Mouse (Mus musculus): Measurements from ENCODE around the gene Mcu. TPM values are rescaled to one million over a fixed set of nuclear protein-coding genes. Genes with fewer than 3 reads are reported as not detected.

Gene Mcu
- total and polyA plus RNA-seq, 2 experiments from 2014 or later = 13.0 to 20.5 TPM

- ATAC-seq (ENCODE audit: insufficient read depth, low read depth) = no peak
- no peak for DNase-seq (ENCODE audit: low spot score)
- Histone ChIP-seq H3K4me2 (ENCODE audit: low read depth, low read length) (no peak overlapping the region), H3K9me3 (replicated peaks; ENCODE audit: control insufficient read depth, low read length) (no peaks in the 10 kb centered on the region), H3K27me3 (ENCODE audit: control insufficient read depth, insufficient read depth, low read length) (no peaks in the 10 kb centered on the region), H3K9ac (replicated peaks; ENCODE audit: low read depth, low read length) (no peak overlapping the region), H3K36me3 (replicated peaks; ENCODE audit: control insufficient read depth, insufficient read depth, low read length) (no peaks in the 10 kb centered on the region), H3K4me1 (ENCODE audit: control insufficient read depth, insufficient read depth) (peaks cover 5% of the 10 kb centered on the region; the same call in 1 of the 2 replicates), H3K27ac (ENCODE audit: low read depth) (no peak overlapping the region), H3K4me3 (ENCODE audit: low read depth, low read length) (no peak overlapping the region)
- 80% methylated on average over 3 of the region's 3 CpGs for WGBS
- TF ChIP-seq EP300 (IDR thresholded peaks at IDR 0.05; ENCODE audit: low read depth) = no peak
- no peak for TF ChIP-seq CTCF (IDR thresholded peaks at IDR 0.05; ENCODE audit: low read depth)
These were observed 97.1 kb downstream of the Mcu start for GRCm38 (mm10) chr10:59519411-59519810.

- no peaks in the 10 kb centered on the region; the same call in 1 of the 2 replicates for H3K4me1 ChIP-seq (ENCODE audit: control insufficient read depth, insufficient read depth)
- no peak overlapping the region for H3K4me3 ChIP-seq (ENCODE audit: low read depth, low read length)
- H3K27me3 ChIP-seq (ENCODE audit: control insufficient read depth, insufficient read depth, low read length) = no peaks in the 10 kb centered on the region
- ATAC-seq (ENCODE audit: insufficient read depth, low read depth) (no peak), DNase-seq (ENCODE audit: low spot score) (no peak)
- H3K9me3 ChIP-seq (replicated peaks; ENCODE audit: control insufficient read depth, low read length) = no peaks in the 10 kb centered on the region
- WGBS = 79% methylated on average over 13 of the region's 13 CpGs
- H3K27ac ChIP-seq (ENCODE audit: low read depth) = no peak overlapping the region
- H3K9ac ChIP-seq (replicated peaks; ENCODE audit: low read depth, low read length) = no peak overlapping the region
- H3K4me2 ChIP-seq (ENCODE audit: low read depth, low read length) = no peak overlapping the region
- TF ChIP-seq CTCF (IDR thresholded peaks at IDR 0.05; ENCODE audit: low read depth) = no peak
- TF ChIP-seq EP300 (IDR thresholded peaks at IDR 0.05; ENCODE audit: low read depth) = no peak
- no peaks in the 10 kb centered on the region for H3K36me3 ChIP-seq (replicated peaks; ENCODE audit: control insufficient read depth, insufficient read depth, low read length)
These were observed 99.3 kb downstream of the Mcu start for GRCm38 (mm10) chr10:59517201-59517600.

- no peak overlapping the region for H3K9ac ChIP-seq (replicated peaks; ENCODE audit: low read depth, low read length)
- no peak overlapping the region for H3K4me3 ChIP-seq (ENCODE audit: low read depth, low read length)
- DNase-seq (ENCODE audit: low spot score) = no peak
- ATAC-seq (ENCODE audit: insufficient read depth, low read depth) = no peak
- H3K4me1 ChIP-seq (ENCODE audit: control insufficient read depth, insufficient read depth) = peaks cover 17% of the 10 kb centered on the region
- TF ChIP-seq EP300 (IDR thresholded peaks at IDR 0.05; ENCODE audit: low read depth) = no peak
- no peak for TF ChIP-seq CTCF (IDR thresholded peaks at IDR 0.05; ENCODE audit: low read depth)
- no peak overlapping the region for H3K27ac ChIP-seq (ENCODE audit: low read depth)
- no peaks in the 10 kb centered on the region for H3K9me3 ChIP-seq (replicated peaks; ENCODE audit: control insufficient read depth, low read length)
- H3K36me3 ChIP-seq (replicated peaks; ENCODE audit: control insufficient read depth, insufficient read depth, low read length) = no peaks in the 10 kb centered on the region
- no peak overlapping the region for H3K4me2 ChIP-seq (ENCODE audit: low read depth, low read length)
- 62% methylated on average over 15 of the region's 15 CpGs for WGBS
- H3K27me3 ChIP-seq (ENCODE audit: control insufficient read depth, insufficient read depth, low read length) = no peaks in the 10 kb centered on the region
These were observed 101.6 kb downstream of the Mcu start for GRCm38 (mm10) chr10:59514739-59515464.

- H3K27ac ChIP-seq (ENCODE audit: low read depth) = no peak overlapping the region
- no peaks in the 10 kb centered on the region for H3K27me3 ChIP-seq (ENCODE audit: control insufficient read depth, insufficient read depth, low read length)
- H3K36me3 ChIP-seq (replicated peaks; ENCODE audit: control insufficient read depth, insufficient read depth, low read length) = no peaks in the 10 kb centered on the region
- DNase-seq (ENCODE audit: low spot score) (no peak), ATAC-seq (ENCODE audit: insufficient read depth, low read depth) (no peak)
- 78% methylated on average over 9 of the region's 9 CpGs for WGBS
- peaks cover 17% of the 10 kb centered on the region for H3K4me1 ChIP-seq (ENCODE audit: control insufficient read depth, insufficient read depth)
- no peaks in the 10 kb centered on the region for H3K9me3 ChIP-seq (replicated peaks; ENCODE audit: control insufficient read depth, low read length)
- no peak overlapping the region for H3K9ac ChIP-seq (replicated peaks; ENCODE audit: low read depth, low read length)
- no peak overlapping the region for H3K4me3 ChIP-seq (ENCODE audit: low read depth, low read length)
- no peak overlapping the region for H3K4me2 ChIP-seq (ENCODE audit: low read depth, low read length)
- TF ChIP-seq CTCF (IDR thresholded peaks at IDR 0.05; ENCODE audit: low read depth) (no peak), EP300 (IDR thresholded peaks at IDR 0.05; ENCODE audit: low read depth) (no peak)
These were observed 104.3 kb downstream of the Mcu start for GRCm38 (mm10) chr10:59512173-59512572.

DNA sequence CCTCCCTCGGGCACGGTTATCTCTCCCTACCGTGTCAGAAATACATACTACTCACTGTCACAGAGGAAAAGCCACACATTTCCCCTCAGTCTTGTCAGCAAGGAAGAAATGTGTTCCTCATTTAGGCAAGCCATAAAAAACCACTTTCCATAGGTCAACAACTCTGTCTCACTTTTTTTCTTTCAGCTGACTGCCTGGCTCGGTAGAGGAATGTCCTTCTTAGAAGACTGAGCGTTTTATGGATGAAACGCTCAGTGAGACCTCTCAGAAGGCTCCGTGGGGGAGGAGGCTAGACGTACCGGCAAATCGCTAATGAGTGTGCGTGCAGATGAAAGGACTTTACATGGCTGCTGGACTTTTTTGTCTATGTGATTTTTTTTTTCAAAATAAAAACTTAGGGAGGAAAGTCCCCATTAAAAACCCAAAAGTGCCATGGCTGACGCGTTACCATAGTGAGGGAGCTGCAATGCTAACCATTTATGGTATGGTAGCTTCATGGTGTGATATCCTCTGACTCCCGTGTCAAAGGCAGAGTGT, 105.0 kb downstream of the Mcu start:
- TF ChIP-seq EP300 (IDR thresholded peaks at IDR 0.05; ENCODE audit: low read depth) = no peak
- no peak for TF ChIP-seq CTCF (IDR thresholded peaks at IDR 0.05; ENCODE audit: low read depth)
- DNase-seq (ENCODE audit: low spot score) (no peak), ATAC-seq (ENCODE audit: insufficient read depth, low read depth) (no peak)
- Histone ChIP-seq H3K27ac (ENCODE audit: low read depth) (no peak overlapping the region; the same call in 1 of the 2 replicates), H3K27me3 (ENCODE audit: control insufficient read depth, insufficient read depth, low read length) (no peaks in the 10 kb centered on the region), H3K4me1 (ENCODE audit: control insufficient read depth, insufficient read depth) (peaks cover 17% of the 10 kb centered on the region), H3K9ac (replicated peaks; ENCODE audit: low read depth, low read length) (no peak overlapping the region), H3K9me3 (replicated peaks; ENCODE audit: control insufficient read depth, low read length) (no peaks in the 10 kb centered on the region), H3K4me3 (ENCODE audit: low read depth, low read length) (no peak overlapping the region), H3K4me2 (ENCODE audit: low read depth, low read length) (peak overlapping the region; percentile 47), H3K36me3 (replicated peaks; ENCODE audit: control insufficient read depth, insufficient read depth, low read length) (no peaks in the 10 kb centered on the region)
- 40% methylated on average over 14 of the region's 14 CpGs for WGBS

Data from heart, postnatal 0 days (tissue).